Mouse (Mus musculus) CD8-positive naive resting alpha-beta T cell, adult 2 months (primary cell): ENCODE data around the gene BC004004.
"Not testable (repeated sequence)": the region's sequence is repeated elsewhere in the genome, so short reads cannot be mapped to it uniquely, and the experiment has no call there.

ENCODE experiments used
- DNase-seq, 2 experiments: peaks; one replicate each; pipeline ENCODE4 v3.0.0; 2022; ENCODE audit warnings: low read depth in 2 of 2, low spot score in 2 of 2

Gene BC004004

GRCm38 (mm10) chr17:29268682-29269348, at the start of gene BC004004:
BC004004 (plus strand) TSS chr17:29268788.
- DNase-seq, result peak; percentile 90 to 92

DNA sequence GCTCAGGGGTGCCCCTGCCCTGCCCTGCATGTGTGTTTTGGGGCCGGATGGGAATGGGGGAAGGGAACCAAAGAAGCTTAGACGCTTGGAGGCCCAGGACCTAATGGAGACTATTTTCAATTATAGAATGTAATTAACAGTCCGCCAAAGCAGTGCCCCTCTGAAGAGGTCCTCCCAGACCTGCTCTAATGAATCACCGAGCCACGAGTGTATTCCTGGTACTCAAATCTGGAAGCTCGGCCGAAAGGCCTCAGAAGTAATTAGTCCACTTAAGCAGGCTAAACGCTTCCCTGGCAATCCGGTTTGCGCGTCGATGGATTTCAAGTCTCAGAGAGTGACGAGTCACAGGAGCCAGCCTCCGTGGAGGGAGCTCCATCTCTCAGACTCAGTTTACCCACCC, 48.0 kb upstream of the BC004004 start:
- DNase-seq, result no peak

- no peak for DNase-seq
Measured at GRCm38 (mm10) chr17:29231109-29231508, 37.5 kb upstream of the BC004004 start.

GRCm38 (mm10) chr17:29236111-29236510, 32.5 kb upstream of the BC004004 start:
- no peak for DNase-seq

DNA sequence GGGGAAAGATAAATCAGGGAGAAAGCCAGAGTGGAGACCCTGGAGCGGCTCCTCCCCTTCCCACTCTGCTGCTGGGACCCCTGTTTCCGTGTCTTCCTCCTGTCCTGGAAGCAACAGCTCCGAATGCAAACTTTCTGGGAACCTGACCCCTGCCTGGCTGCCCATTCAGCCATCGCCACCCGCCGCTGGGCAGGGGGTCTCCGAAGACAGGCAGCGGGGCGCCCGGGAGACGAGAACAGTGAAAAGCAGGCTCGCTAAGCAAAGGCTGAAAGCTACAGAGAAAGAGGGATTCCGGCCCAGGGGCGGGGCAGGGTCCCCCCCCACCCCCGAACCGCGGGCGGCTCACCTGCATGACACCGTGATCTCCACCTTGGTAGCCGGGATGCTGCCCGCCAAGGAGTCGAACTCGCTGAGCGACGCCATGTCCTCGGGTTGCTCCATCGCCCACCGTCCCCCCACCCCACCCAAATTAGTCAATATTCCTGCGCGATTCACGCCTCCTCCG, 31.3 kb upstream of the BC004004 start:
- no peak for DNase-seq

- DNase-seq, result no peak
Measured at GRCm38 (mm10) chr17:29237772-29238420, 30.7 kb upstream of the BC004004 start, which contains the start of gene Cpne5. Cpne5 (minus strand) TSS chr17:29238167.

DNA sequence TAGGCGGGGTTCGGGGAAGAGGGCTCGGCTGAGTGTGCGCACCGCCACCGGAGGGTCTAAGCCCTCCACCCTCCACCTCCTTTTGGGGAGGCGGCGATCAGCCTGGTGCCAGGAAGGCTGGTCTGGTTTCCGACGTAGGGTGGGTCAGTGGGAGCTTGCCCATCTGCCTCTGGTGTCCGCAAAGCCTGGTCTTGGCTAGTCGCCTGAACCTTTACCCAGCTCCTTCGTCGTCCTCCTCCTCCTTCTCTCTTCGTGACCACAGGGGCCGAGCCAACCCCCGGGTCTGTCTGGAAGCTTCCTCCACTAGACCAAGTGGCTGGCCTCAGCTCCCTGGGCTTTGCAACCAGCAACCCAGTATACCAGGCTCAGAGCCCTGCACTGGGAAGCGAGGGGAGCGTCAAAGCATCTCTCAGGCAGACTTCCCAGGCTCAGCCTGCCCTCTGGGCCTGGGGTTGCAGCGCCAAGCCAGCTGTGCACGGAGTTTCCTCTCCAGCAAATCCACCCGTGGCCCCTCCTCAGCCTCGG, 30.1 kb upstream of the BC004004 start:
- DNase-seq, result no peak

DNA sequence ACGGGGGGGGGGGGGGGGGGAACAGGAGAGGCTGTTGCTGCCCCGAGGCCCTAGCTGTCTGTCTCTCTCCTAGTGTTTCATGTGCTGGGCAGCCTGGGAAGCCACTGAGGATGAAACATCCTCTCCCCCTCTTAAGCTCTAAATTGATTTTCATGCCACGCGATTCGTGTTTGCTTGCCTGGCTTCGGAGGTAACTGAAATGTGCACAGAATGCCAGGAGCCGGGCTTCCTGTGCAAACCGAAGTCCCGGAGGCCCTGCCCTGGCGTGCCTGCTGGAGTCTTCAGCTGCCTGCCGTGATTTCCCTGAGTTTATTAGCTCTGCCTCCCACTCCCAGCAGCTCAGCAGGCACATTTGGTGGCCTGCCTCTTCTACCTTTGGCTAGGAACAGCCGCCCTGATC, 23.7 kb upstream of the BC004004 start:
- DNase-seq, result no peak

GRCm38 (mm10) chr17:29245725-29246124, 22.9 kb upstream of the BC004004 start:
- DNase-seq, result no peak

GRCm38 (mm10) chr17:29246602-29247001, 22.0 kb upstream of the BC004004 start:
- peak in 1 of 2 experiments; percentile 25 for DNase-seq

DNA sequence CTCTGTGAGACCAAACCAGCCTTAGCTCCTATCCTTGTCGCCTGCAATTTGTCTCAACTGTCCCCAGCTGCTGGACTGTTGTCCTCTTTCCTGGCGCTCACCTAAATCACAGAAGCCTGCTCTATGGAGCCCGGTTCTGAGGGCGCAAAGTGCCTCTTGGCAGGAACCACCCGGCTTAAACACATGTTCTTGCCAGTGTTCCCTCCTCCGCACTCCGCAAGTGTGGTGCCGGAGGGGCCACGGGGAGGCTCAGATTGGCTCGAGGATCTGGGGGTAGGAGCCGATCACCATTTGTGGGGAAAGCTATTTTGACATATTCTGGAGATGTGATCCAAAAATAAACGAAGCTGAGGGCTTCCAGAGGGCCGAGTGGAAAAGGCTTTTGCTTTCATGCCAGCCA, 20.7 kb upstream of the BC004004 start:
- DNase-seq, result no peak

- no peak for DNase-seq
Measured at GRCm38 (mm10) chr17:29249512-29249911, 19.1 kb upstream of the BC004004 start.

DNA sequence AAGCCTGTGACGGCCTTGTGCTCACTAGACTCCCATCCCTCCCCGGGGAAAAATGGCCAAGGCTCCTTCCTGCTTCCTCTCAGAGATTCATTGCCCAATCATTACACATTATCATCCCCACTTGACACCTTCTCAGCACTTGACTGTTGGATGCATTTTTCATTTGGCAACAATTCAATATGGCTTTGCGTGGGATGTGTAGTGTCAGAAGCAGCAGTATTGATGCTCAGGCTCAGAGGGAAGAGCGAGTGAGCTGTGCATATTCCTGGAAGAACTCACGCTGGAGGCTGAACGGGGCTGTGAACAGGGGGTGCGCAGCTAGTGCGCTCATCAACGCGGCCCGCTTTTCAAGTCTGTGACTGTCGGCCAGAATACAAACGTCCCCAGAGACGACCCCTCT, 17.6 kb upstream of the BC004004 start:
- DNase-seq, result not testable (repeated sequence)

GRCm38 (mm10) chr17:29251608-29252390, 16.8 kb upstream of the BC004004 start:
- DNase-seq, result no peak

DNA sequence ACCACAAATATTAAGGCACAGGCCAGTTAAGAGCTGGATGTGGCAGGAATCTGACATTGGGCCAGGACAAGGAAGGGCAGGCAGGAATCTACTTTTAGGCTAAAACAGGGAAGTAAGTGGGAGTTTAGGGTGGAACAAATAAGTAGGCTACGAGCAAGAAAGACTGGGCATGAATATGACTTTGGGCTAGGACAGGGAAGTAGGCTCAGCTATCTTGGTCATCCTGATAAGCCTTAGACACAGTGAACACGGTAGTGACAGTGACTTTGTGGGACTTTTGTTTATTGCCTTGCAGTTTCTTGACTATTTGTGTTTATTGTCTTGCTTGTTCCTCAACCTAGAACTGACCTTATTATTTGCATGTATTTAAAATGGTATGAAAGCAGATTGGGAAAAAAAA, 15.4 kb upstream of the BC004004 start:
- DNase-seq, result no peak

DNA sequence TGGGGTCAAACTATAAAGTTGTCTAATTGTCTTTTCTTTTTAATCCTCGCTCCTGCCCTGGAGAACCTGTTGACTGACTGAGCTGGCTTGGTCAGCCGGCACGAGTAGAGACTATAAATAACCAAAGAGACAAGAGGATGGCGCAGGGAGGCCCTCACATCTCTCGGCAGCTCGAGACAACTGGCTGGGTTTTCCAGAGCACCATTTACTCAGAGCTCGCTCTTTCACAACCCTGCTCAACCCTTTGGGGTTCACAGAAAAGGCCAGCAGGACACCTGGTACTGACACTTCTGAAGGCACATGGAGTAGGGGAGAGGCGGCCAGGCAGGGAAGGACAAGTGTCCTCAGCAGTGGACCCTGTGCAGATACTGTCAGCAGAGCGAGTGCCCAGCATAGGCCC, 14.9 kb upstream of the BC004004 start:
- no peak for DNase-seq

GRCm38 (mm10) chr17:29254784-29255183, 13.8 kb upstream of the BC004004 start:
- DNase-seq, result not testable (repeated sequence)

- DNase-seq, result no peak
Measured at GRCm38 (mm10) chr17:29256507-29256906, 12.1 kb upstream of the BC004004 start.

- no peak for DNase-seq
Measured at GRCm38 (mm10) chr17:29257001-29257511, 11.5 kb upstream of the BC004004 start.

- DNase-seq, result no peak
Measured at GRCm38 (mm10) chr17:29258025-29258558, 10.5 kb upstream of the BC004004 start.

DNA sequence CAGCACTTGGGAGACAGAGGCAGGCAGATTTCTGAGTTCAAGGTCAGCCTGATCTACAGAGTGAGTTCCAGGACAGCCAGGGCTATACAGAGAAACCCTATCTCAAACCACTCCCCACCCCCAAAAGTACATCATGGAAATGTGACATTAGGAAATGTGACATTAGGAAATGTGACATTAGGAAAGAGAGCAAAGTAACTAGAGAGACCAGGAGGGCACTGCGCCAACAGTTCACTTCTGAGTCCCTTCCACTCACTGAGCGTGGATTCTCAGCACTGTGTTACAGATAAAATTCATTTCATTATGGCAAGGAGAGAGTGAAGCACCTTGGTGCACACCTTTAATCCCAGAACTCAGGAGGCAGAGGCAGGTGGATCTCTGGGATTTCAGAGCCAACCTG, 9.7 kb upstream of the BC004004 start:
- DNase-seq, result no peak
